Mouse (Mus musculus): ENCODE measurements around the gene Terf2. TPM values are rescaled to one million over a fixed set of nuclear protein-coding genes. Genes with fewer than 3 reads are reported as not detected.
A peak's percentile ranks its signal among the peaks of the same experiment; 100 is the strongest.

Terf2 gene
- polyA plus RNA-seq, 1 experiment from 2014 or later: 29.7 TPM

DNA sequence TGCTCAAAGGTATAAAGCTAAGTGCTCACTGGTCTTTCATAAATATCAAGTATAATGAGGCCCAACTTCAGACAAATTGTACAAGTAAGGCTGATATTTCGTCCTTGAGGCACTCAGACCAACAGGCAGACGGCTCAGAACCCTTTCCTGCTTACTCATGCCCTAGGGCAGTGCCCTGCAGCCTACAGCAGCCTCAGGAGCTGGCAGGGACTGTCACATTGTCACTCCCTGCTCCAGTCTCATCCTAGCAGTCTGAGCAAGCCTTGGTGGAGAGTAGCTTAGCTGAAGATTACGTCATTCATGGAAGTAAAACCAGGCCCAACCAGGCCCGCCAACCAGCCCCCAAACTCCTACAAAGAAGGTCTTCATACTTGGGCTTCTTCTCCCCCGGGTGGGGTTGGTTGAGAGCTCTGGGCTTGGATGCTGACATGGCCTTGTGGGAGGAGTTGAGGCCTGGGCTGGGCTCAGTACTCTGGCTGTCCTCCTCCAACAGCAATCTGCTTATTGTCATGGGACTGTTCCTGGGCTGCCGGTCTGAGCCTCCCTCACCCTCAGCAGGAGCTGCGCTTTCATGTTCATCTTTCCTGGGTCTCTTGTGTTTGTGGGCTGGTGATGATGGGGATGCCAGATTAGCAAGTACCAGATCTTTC is 20.0 kb downstream of the Terf2 start:
- Histone ChIP-seq H3K27ac (no peak overlapping the region), H3K9ac (no peak overlapping the region), H3K9me3 (no peaks in the 10 kb centered on the region), H3K27me3 (replicated peaks) (no peaks in the 10 kb centered on the region), H3K36me3 (replicated peaks) (peaks cover 63% of the 10 kb centered on the region), H3K4me1 (no peaks in the 10 kb centered on the region), H3K4me3 (no peak overlapping the region), H3K4me2 (no peak overlapping the region)
- 91% methylated on average over 7 of the region's 7 CpGs for WGBS
- no peak for ATAC-seq (replicated peaks)

DNA sequence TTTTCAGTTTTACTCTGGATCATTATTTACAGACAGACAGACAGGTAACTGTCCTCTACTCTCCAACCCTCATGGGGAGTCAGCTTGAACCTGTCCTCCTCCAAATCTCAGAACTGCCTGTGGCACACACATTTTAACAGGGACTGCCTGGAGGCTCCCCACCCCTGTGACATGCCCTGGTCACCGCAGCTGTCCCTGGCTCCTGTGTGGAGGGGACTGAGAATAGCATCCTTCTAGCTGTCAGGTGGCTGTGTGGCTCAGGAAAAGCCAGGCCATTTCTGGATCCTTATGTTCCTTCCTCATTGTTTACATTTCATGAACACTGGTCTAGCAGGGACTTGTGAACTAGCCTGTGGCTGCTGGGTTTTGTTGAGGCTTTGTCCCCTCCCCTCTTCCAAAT is 22.2 kb downstream of the Terf2 start:
- 95% methylated on average over 1 of the region's 1 CpGs for WGBS
- Histone ChIP-seq H3K27me3 (replicated peaks) (no peaks in the 10 kb centered on the region), H3K4me1 (no peaks in the 10 kb centered on the region)

DNA sequence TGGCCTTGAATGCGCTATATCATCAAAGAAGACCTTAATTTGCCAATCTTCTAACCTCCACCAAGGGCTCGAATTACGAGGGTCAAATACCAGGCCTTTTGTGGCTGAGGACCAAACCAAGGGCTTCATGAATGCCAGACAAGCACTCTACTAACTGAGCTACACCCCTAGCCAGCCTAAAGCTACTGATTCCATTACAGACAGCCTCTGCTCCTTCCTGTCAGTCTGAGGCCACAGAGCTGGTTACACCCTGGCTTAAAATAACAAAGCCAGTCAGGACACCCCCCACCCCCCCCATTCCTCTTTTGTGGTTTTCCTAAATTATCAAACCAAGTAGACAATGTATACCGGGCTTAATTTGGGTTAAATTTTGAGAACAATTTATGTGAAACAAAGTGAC is 22.6 kb downstream of the Terf2 start:
- Histone ChIP-seq H3K27ac (no peak overlapping the region), H3K4me3 (no peak overlapping the region), H3K4me2 (no peak overlapping the region), H3K36me3 (replicated peaks) (peaks cover 47% of the 10 kb centered on the region), H3K27me3 (replicated peaks) (no peaks in the 10 kb centered on the region), H3K9ac (no peak overlapping the region), H3K4me1 (no peaks in the 10 kb centered on the region), H3K9me3 (no peaks in the 10 kb centered on the region)
- WGBS: 90% methylated on average over 4 of the region's 4 CpGs
- ATAC-seq (replicated peaks): no peak

More for the DNA sequence above, 22.2 kb downstream of the Terf2 start:
- no peak overlapping the region for H3K4me3 ChIP-seq
- peaks cover 51% of the 10 kb centered on the region for H3K36me3 ChIP-seq (replicated peaks)
- no peak overlapping the region for H3K9ac ChIP-seq
- no peak for ATAC-seq (replicated peaks)
- no peaks in the 10 kb centered on the region for H3K9me3 ChIP-seq
- H3K27ac ChIP-seq: no peak overlapping the region
- H3K4me2 ChIP-seq: no peak overlapping the region

DNA sequence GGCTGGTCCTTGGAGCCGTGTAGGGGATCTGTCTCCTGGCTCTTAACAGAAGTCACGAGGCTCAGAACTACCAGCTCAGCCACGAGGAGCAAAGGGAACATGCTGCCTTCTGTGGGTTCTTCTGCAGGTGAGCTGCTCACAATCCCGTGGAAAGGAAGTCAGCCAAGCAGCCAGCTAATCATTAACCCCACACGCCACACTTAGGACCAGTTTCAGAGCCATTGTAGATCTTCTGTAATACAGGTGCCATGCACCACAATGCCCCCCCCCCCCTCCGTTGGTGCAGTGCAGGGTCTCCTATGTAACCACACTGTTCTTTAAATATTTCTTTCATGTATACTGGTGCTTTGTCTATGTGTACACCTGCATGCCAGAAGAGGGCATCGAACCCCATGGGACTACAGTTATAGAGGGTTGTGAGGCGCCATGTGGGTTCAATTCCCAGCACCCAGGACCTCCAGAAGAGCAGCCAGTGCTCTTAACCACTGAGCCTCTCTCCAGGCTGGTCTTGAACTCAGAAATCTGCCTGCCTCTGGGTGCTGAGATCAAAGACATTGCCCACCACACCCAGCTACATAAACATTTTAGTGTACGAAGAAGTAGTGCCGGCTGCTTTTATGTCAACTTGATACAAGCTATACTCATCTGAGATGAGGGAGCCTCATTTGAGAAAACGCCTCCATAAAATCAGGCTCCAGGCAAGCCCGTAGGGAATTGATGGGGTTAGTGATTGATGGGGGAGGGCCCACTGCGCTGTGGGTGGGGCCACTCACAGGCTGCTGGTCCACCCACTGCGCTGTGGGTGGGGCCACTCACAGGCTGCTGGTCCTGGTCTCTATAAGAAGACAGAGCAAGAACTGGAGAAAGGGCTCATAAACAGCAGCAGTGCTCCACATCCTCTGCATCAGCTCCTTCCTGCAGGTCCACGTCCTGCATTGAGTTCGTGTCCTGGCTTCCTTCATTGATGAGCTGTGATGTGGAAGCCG is 30.5 kb downstream of the Terf2 start, which contains the start of gene Tmed6:
Tmed6 (minus strand) TSS at position 134 of the 986 bp plus-strand sequence.
- H3K9me3 ChIP-seq: no peaks in the 10 kb centered on the region
- no peak within 1 kb of the TSS for H3K4me2 ChIP-seq
- no peak within 1 kb of the TSS for H3K9ac ChIP-seq
- no peak for ATAC-seq (replicated peaks)
- 69% methylated on average over 17 of the region's 17 CpGs for WGBS
- no peak within 1 kb of the TSS for H3K4me3 ChIP-seq
- H3K4me1 ChIP-seq: no peaks in the 10 kb centered on the region
- H3K27ac ChIP-seq: no peak within 1 kb of the TSS
- no peaks in the 10 kb centered on the region for H3K27me3 ChIP-seq (replicated peaks)
- H3K36me3 ChIP-seq (replicated peaks): no peaks in the 10 kb centered on the region; the same call in 1 of the 2 replicates

DNA sequence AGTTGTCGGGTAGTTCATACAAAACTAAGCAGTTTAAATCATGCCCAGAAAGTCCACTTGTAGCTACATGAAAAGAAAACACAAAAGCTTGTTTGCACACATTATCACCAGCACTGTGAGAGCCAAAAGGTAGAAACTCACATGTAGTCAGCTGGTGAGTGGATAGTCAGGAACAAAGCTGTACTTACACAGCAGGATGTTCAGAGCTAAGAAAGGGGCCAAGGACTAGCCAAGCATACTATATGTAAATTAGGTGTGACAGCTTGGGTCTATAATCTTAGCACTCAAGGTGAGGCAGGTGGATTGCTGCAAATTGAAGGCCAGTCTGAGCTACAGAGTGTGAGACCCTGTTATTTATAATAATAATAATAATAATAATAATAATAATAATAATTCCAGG is 33.7 kb downstream of the Terf2 start:
- Histone ChIP-seq H3K4me1 (peaks cover 4% of the 10 kb centered on the region), H3K27me3 (replicated peaks) (no peaks in the 10 kb centered on the region), H3K27ac (no peak overlapping the region), H3K9ac (no peak overlapping the region), H3K9me3 (no peaks in the 10 kb centered on the region), H3K4me3 (no peak overlapping the region), H3K36me3 (replicated peaks) (peaks cover 7% of the 10 kb centered on the region; the same call in 1 of the 2 replicates), H3K4me2 (no peak overlapping the region)
- ATAC-seq (replicated peaks): no peak
- WGBS: 91% methylated on average over 1 of the region's 1 CpGs

DNA sequence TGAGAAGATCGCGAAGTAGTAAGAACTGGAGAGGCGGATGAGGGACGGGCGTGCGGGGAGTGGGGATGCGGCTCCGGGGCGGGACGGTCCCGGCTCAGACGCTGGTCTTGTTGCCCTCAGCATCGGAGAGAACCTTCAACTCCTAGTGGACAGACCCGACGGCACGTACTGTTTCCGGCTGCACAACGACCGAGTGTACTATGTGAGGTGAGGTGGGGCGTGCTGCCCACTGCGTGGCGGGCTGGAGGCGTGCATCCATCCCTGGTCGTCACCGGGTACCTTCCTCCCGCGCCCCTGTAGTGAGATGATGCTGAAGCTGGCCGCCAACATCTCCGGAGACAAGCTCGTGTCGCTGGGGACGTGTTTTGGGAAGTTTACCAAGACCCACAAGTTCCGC is 39.4 kb downstream of the Terf2 start:
- Histone ChIP-seq H3K4me3 (peak overlapping the region; percentile 94), H3K9me3 (no peaks in the 10 kb centered on the region), H3K36me3 (replicated peaks) (peaks cover 23% of the 10 kb centered on the region), H3K4me2 (peak overlapping the region; percentile 73), H3K27ac (peak overlapping the region; percentile 58), H3K9ac (peak overlapping the region; percentile 67), H3K27me3 (replicated peaks) (no peaks in the 10 kb centered on the region), H3K4me1 (peaks cover 25% of the 10 kb centered on the region)
- 1% methylated on average over 33 of the region's 33 CpGs for WGBS
- ATAC-seq (replicated peaks): peak; percentile 74

DNA sequence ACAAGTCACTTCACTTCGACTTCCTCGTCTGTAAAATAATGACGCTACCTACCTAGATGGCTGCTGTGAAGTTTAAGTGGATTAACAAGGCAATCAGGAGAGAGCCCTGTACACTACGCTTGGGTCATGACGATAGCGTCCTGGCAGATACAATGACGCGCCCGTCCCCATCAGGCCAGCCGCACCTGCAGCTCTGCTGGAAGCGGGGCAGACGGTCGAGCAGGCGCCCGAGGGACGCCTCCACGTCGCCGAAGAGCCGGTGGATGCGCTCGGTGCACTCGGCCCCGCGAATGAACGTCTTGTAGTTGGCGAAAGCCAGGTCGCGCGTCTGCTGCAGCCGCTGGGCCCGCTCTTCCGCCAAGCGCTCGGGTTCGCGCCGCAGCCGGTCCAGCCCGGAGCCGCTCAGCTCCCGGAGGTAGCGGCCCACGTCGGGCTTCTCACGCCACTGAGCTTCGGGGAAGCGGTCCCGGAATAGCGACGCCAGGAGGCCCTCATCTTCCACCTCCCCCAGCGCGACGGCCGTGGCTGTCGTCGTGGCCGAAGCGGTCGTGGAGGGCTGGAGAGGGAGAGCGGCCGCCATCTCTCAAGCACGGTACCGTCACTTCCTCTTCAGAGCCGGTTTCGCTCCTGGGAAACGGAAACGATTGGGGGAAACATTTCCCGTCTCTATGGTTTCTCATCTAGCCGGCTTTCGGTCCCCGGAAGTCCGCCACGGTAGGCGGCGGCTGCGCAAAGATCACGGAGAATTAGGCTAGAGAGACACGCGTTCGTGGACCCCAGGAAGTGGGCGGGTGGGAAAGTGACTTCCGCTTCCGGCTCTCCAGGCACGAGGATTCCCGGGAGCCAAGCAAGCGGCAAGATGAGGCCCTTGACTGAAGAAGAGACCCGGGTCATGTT is 40.0 kb downstream of the Terf2 start, which contains the start of the genes Cog8 and Nip7:
Cog8 (minus strand) TSS at position 614 of the 897 bp plus-strand sequence.
Nip7 (plus strand) TSS at position 802 of the 897 bp plus-strand sequence.
- WGBS: under 1% methylated on average over 88 of the region's 88 CpGs
- Histone ChIP-seq H3K9me3 (no peaks in the 10 kb centered on the region), H3K9ac (peak within 1 kb of the TSS; percentile 76), H3K4me3 (peak within 1 kb of the TSS; percentile 94), H3K4me2 (peak within 1 kb of the TSS; percentile 82), H3K27ac (peak within 1 kb of the TSS; percentile 81), H3K27me3 (replicated peaks) (no peaks in the 10 kb centered on the region), H3K36me3 (replicated peaks) (peaks cover 28% of the 10 kb centered on the region), H3K4me1 (peaks cover 25% of the 10 kb centered on the region)
- peak; percentile 96 for ATAC-seq (replicated peaks)

DNA sequence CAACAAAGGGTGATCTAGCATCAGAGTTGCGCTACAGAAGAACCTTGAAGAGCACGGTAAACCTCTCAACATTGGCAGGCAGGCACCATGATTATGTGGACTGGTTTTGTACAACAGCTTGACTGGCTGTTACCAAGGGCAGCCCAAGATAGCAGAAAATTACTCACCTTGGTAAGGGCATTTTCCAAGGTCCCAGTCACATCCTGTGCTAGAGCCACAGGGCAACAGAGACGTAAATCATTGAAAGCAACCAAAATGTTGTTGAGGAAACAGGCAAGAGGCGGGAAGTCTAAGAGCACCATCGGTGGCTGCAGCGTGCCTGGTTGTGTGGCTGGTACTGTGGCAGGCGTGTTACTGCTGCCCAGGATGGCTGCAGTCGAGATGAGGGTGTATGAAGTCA is 44.3 kb downstream of the Terf2 start:
- no peak overlapping the region for H3K27ac ChIP-seq
- no peak overlapping the region for H3K4me3 ChIP-seq
- no peaks in the 10 kb centered on the region for H3K9me3 ChIP-seq
- no peak overlapping the region for H3K4me2 ChIP-seq
- peaks cover 35% of the 10 kb centered on the region for H3K36me3 ChIP-seq (replicated peaks)
- H3K27me3 ChIP-seq (replicated peaks): no peaks in the 10 kb centered on the region
- H3K4me1 ChIP-seq: peaks cover 36% of the 10 kb centered on the region
- no peak for ATAC-seq (replicated peaks)
- H3K9ac ChIP-seq: no peak overlapping the region
- 97% methylated on average over 8 of the region's 8 CpGs for WGBS

DNA sequence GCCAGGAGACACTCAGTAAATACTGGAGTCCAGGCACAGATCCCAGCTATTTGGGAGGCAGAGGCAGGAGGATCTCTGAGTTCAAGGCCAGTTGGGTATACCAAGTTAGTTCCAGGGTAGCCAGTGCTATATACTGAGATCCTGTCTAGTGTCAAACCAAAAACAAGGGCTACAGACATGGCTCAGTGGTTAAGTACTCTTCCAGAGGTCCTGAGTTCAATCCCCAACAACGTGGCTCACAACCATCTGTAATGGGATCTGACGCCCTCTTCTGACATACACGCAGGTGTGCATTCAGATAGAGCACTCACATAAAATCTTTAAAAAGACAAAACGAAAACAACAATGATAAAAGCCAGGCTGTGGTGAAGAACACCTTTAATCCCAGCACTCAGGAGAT is 46.9 kb downstream of the Terf2 start:
- Histone ChIP-seq H3K4me3 (peak overlapping the region; percentile 71), H3K9ac (no peak overlapping the region), H3K4me2 (peak overlapping the region; percentile 96), H3K36me3 (replicated peaks) (peaks cover 60% of the 10 kb centered on the region), H3K27me3 (replicated peaks) (no peaks in the 10 kb centered on the region), H3K9me3 (no peaks in the 10 kb centered on the region), H3K27ac (no peak overlapping the region), H3K4me1 (peaks cover 22% of the 10 kb centered on the region)
- ATAC-seq (replicated peaks): no peak
- WGBS: 97% methylated on average over 4 of the region's 4 CpGs

DNA sequence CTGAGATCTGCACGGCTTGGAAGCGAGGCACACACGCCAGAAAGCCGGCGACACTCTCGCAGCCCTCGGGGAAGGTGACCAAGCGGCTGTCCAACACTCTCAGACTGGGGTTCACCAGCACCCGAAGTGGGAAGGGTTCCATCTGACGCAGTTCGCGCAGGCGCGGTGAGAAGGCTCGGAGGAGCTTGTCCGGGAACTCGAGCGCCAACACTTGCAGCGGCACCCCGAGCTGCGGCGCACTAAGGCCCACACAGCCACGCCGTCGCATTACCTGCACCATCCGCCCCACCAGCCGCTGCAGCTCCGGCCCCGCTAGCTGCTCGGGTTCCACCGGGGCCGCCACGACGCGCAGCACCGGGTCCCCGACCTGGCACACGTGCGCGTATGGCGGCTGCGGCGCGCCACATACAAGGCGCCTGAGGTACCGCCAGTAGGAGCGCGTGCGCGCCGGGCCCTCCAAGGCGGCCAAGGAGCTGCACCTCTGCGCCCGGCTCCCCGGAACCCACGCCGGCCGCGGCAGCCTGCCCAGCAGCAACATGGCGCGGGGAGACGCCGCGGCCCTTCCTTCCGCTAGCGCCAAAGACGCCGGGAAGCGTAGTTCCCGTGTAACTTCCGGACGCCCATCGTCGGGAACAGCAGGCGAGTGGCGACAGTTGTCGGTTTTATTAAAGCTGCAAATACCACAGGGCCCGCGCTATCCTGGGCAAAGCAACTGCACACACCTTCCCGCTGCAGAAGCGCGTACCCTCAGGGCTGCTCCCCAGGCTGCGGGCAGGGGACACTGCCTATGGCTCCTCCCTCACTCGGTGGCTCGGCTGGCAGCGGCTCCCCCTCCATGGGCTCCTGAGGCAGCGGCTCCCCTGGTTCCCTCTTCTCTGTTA is 48.0 kb downstream of the Terf2 start, which contains the start of gene Pdf:
Pdf (minus strand) TSS at position 554 of the 881 bp plus-strand sequence.
- H3K4me3 ChIP-seq: peak within 1 kb of the TSS; percentile 71
- WGBS: under 1% methylated on average over 87 of the region's 87 CpGs
- peak; percentile 89 for ATAC-seq (replicated peaks)
- H3K4me1 ChIP-seq: peaks cover 22% of the 10 kb centered on the region
- no peaks in the 10 kb centered on the region for H3K27me3 ChIP-seq (replicated peaks)
- peaks cover 66% of the 10 kb centered on the region for H3K36me3 ChIP-seq (replicated peaks)
- H3K9ac ChIP-seq: peak within 1 kb of the TSS; percentile 55
- peak within 1 kb of the TSS; percentile 86 for H3K27ac ChIP-seq
- H3K4me2 ChIP-seq: peak within 1 kb of the TSS; percentile 96
- H3K9me3 ChIP-seq: no peaks in the 10 kb centered on the region

DNA sequence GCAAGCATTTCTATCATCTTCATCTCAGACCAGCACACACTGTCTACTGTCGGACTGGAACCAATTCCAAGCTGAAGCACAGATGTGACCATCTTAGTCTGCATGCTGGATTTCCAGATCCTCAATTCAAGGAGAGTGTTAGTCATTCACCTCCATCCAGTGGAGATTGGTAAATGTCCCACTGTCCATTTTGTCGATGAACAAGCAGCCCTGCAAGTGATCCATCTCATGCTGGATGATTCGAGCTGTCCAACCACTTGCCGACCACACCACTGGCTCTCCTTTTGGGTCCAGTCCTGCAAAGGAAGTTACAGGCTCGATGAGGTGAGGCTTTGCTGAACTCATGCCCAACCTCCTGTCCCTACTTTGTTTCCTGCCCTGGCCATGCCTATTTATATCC is 49.4 kb downstream of the Terf2 start:
- 91% methylated on average over 5 of the region's 5 CpGs for WGBS
- ATAC-seq (replicated peaks): no peak
- Histone ChIP-seq H3K4me1 (peaks cover 22% of the 10 kb centered on the region), H3K9me3 (no peaks in the 10 kb centered on the region), H3K4me3 (no peak overlapping the region), H3K27ac (no peak overlapping the region), H3K27me3 (replicated peaks) (no peaks in the 10 kb centered on the region), H3K36me3 (replicated peaks) (peaks cover 69% of the 10 kb centered on the region), H3K9ac (no peak overlapping the region), H3K4me2 (peak overlapping the region; percentile 96; the same call in 1 of the 2 replicates)
